Mouse (Mus musculus): Measurements from ENCODE around the gene Cep104.

Gene Cep104

GRCm38 (mm10) chr4:153992715-153993114 is 17.7 kb downstream of the Cep104 start:
- no peak for DNase-seq (ENCODE audit: low read depth, low spot score)

GRCm38 (mm10) chr4:153993505-153993904 is 18.5 kb downstream of the Cep104 start:
- no peak for DNase-seq (ENCODE audit: low read depth, low spot score)

- DNase-seq (ENCODE audit: low read depth, low spot score) = no peak
These were observed 30.5 kb downstream of the Cep104 start for GRCm38 (mm10) chr4:154005488-154005887.

GRCm38 (mm10) chr4:154006264-154006663 is 31.3 kb downstream of the Cep104 start:
- DNase-seq (ENCODE audit: low read depth, low spot score) = no peak

DNA sequence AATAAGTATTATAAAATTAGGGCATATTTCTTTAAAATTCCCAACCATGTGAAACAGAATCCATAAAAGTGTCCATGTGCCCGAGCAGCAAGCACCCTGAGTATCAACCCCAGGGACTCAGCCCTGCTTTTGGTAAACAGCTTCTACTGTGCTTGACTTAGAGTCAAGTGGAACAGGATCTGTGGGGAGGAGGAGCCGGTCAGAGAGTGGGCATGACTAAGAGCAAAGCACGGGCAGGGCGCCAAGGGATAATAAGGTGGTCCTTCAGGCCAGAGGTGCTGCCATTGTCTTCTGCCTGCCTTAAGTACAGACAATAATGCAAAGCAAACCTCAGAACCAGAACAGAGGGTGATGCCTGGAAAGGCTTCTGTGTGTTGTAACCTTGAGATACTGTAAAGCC is 32.8 kb downstream of the Cep104 start:
- DNase-seq (ENCODE audit: low read depth, low spot score) = no peak

GRCm38 (mm10) chr4:154010907-154011645 is 36.1 kb downstream of the Cep104 start:
- DNase-seq (ENCODE audit: low read depth, low spot score) = peak; percentile 61

DNA sequence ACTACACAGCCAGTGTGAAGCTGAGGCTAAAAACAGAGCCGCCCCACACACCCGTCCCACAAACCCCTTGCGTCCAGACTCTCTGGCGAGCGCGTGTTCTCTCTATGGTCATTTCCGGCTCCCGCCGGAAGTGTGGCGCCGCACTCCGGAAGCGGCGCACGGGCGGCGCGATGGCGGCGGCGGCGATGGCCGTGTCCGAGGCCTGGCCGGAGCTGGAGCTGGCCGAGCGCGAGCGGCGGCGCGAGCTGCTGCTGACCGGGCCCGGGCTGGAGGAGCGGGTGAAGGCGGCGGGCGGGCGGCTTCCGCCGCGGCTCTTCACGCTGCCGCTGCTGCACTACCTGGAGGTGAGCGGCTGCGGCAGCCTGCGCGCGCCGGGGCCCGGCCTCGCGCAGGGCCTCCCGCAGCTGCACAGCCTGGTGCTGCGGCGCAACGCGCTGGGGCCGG is 36.7 kb downstream of the Cep104 start, which contains the start of gene Lrrc47:
Gene Lrrc47, plus strand, starts transcription at position 86 of the 444 bp plus-strand sequence.
- peak; percentile 88 for DNase-seq (ENCODE audit: low read depth, low spot score)

- DNase-seq (ENCODE audit: low read depth, low spot score) = peak; percentile 50
These were observed 37.3 kb downstream of the Cep104 start for GRCm38 (mm10) chr4:154012132-154012882.

DNA sequence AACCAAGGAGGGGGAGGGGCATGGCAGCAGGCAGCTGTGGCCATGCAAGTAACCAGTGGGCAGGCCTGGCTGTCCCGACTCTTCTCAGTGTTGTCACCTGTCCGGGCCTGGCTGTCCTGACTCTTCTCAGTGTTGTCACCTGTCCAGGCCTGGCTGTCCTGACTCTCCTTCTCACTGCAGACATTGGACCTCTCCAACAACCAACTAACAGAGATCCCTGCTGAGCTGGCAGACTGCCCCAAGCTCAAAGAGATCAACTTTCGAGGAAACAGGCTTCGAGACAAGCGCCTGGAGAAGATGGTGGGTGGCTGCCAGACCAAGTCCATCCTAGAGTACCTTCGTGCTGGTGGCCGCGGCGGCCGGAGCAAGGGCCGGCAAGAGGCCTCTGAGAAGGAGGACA is 40.5 kb downstream of the Cep104 start:
- DNase-seq (ENCODE audit: low read depth, low spot score) = no peak

GRCm38 (mm10) chr4:154019571-154019970 is 44.6 kb downstream of the Cep104 start:
- peak; percentile 22 for DNase-seq (ENCODE audit: low read depth, low spot score)

- no peak for DNase-seq (ENCODE audit: low read depth, low spot score)
These were observed 46.4 kb downstream of the Cep104 start for GRCm38 (mm10) chr4:154021432-154021831.

DNA sequence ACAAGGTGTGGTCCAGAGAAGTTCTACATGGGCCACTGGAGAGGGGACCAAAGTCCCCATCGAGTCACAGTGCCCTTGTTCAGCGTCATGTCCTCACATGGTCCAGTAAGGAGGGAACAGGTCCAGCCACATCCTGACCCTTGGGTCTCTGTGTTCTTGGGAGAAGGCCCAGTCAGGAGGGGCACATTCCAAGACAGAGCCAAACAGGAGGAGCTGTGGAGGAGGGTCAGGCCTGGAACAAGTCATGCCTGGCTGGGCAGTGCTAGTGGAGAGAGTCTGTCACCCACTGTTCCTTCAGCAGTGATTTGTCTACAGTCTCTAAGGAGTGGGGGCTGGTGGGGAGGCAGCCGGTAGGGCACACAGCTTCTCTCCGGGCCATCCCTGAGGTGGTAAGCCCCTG is 47.4 kb downstream of the Cep104 start:
- no peak for DNase-seq (ENCODE audit: low read depth, low spot score)

DNA sequence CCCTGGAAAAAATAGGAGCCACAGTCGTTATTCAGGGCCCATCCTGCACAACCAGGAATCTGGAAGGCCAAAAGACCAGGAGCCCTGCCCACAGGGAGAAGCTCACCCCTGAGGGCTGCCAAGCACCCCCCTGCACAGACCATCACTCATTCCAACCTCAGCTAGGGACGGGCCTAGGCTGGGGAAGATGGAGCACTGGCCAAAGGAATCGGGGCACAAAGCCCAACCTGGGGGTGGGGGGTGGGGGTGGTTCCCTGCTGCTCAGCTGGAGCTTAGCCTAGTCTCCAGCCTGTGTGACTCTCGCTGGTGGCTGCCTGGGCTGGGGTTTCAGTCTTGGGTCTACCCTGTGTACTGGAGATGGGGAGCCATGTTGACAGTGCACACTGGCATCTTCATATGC is 47.9 kb downstream of the Cep104 start:
- DNase-seq (ENCODE audit: low read depth, low spot score) = no peak

- DNase-seq (ENCODE audit: low read depth, low spot score) = no peak
These were observed 49.0 kb downstream of the Cep104 start for GRCm38 (mm10) chr4:154023754-154024601.

GRCm38 (mm10) chr4:154024729-154025521 is 49.9 kb downstream of the Cep104 start:
- DNase-seq (ENCODE audit: low read depth, low spot score) = no peak

DNA sequence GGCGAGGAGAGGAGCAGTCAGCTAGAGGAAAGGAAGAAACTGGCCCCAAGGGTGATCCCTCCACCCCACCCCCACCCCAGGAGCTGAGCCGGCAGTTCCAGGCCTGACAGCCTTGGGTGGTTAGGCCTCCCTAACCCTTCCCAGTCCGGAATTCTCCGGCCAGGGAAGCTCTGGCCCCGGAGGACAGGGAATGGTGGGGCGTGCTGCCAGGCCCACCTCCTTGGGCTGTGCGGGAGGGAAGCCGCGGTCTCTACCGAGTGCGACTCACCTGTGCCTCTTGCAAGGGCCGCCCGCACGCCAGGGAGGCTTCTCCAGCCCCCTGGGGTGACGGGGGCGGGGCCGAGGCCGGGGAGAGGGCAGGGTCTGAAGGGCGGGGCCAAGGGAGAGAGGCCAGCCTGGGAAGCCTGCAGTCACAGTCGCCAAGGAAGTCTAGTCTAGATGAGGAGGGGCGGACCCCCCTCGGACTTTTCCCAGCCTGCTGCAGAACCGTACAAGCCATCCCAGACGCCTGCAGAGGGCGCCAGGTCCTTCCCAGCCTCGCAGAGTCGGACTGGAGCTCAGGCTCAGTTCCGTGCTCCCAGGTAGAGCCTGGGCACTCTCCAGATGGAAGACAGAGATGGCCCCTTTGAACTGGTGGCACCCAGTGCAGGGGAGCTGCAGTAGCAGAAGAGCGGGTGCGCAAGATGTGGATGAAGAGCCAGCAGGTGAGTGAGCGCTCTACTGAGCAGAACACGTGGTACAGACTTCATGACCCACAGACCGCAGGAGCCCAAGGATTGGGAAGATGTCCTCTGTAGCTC is 50.8 kb downstream of the Cep104 start, which contains the start of gene Smim1:
Gene Smim1, minus strand, starts transcription at position 590 of the 800 bp plus-strand sequence.
- no peak for DNase-seq (ENCODE audit: low read depth, low spot score)

DNA sequence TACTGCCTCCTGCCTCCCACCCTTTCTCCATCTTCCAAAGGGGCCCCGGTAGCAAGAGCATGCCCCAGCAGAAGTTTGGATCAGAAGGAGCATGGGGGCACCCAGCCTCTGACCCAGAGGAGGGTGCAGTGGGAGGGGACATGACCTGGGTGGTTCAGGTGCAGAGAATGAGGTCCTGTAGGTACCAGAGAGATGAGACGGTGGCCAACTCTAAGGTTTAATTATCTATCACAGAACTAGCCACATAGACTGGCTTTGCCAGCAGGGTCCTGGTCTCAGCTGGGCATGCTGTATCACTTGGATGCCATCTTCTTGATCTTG is 51.4 kb downstream of the Cep104 start:
- DNase-seq (ENCODE audit: low read depth, low spot score) = no peak

DNA sequence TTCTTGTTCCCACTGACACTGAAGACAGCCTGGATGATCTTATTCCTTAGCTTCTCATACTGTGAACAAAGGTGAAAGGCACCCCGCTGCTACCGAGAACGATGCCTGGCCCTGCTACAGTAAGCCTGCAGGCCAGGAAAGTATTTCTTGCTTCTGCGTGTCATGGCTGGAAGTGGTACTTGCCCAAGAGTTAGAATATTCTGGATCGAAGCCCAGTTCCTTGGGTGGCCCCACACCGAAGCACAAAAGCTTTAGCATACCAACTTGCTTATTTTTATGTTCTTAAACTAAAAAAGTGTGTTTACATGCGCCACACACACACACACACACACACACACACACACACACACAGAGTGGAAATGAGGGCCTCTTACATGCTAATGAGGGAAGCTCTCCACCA is 53.1 kb downstream of the Cep104 start:
- no peak for DNase-seq (ENCODE audit: low read depth, low spot score)

- DNase-seq (ENCODE audit: low read depth, low spot score) = peak; percentile 45
These were observed 53.7 kb downstream of the Cep104 start for GRCm38 (mm10) chr4:154028646-154029045.

- no peak for DNase-seq (ENCODE audit: low read depth, low spot score)
These were observed 62.1 kb downstream of the Cep104 start for GRCm38 (mm10) chr4:154037123-154037522.

All from A20 (cell line).